Mouse (Mus musculus) heart, adult 2 months (tissue): ENCODE results near the gene Cd247.
"Not testable (repeated sequence)": the region's sequence is repeated elsewhere in the genome, so short reads cannot be mapped to it uniquely, and the experiment has no call there.

Experiments used
- CTCF ChIP-seq: fragments of 200-600 bp; IDR thresholded peaks from 2 replicates; pipeline ENCODE4 v1.8.1; 2022; ENCODE audit warnings: antibody characterized with exemption, mild to moderate bottlenecking, moderate library complexity
- EP300 ChIP-seq: fragments of 200-500 bp; IDR thresholded peaks from 2 replicates; pipeline ENCODE4 v1.6.1; 2011; ENCODE audit warnings: low read depth, low read length, control low read depth; ENCODE audit not compliant: insufficient read depth
- POLR2A ChIP-seq: fragments of 200-500 bp; IDR thresholded peaks from 2 replicates; pipeline ENCODE4 v1.6.1; 2011; ENCODE audit warnings: mild to moderate bottlenecking, low read depth, low read length, control low read depth; ENCODE audit not compliant: insufficient read depth

DNA sequence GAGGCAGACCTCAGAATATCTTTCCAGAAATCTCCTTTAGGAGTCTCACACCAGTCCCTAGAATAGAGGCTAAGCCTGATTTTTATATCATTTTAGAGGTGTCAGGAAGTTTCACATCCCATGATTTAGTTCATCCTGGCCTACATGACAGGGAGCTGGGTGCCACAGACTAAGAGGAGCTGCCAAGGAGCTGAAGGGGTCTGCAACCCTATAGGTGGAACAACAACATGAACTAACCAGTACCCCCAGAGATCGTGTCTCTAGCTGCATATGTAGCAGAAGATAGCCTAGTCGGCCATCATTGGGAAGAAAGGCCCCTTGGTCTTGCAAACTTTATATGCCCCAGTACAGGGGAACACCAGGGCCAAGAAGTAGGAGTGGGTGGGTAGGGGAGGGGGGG is 26.0 kb upstream of the Cd247 start:
- TF ChIP-seq POLR2A, CTCF, EP300: not testable (repeated sequence)
